Mouse (Mus musculus): ENCODE measurements at regions not wholly inside any gene's neighbourhood (a gene's known extent, or its start where the extent isn't known, plus 50 kb on each side); places are given as distances from the start of the nearest gene placed in this dataset.

DNA sequence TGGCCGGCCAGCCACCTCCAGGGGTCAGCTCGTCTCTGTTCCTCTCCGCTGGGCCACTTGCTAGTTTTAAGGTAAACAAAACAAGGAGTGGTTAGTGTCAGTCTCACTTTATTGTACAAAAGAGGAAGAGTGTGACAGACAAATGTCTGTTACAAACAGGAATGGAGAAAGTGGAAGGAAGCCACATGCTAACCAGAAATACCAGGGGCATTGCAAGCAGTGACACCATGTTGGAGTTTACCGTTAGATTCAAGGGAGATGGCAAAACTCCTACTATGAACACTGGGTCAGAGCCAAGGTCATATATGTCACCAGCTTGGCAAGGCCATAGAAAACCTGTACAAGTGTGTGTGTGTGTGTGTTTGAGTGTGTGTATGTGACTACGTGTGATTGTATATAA is 131.5 kb downstream of the 2410131K14Rik start:
- Histone ChIP-seq H3ac (ENCODE audit: control insufficient read depth, insufficient read length, low read depth) (no peak overlapping the region), H3K79me2 (ENCODE audit: control insufficient read depth, insufficient read depth) (no peaks in the 10 kb centered on the region), H3K79me3 (ENCODE audit: low read depth) (no peaks in the 10 kb centered on the region), H3K36me3 (ENCODE audit: control insufficient read depth, insufficient read depth) (no peaks in the 10 kb centered on the region), H3K4me3 (ENCODE audit: insufficient read depth, poor library complexity, severe bottlenecking) (no peak overlapping the region), H3K27me3 (ENCODE audit: control insufficient read depth, insufficient read depth, insufficient read length) (no peaks in the 10 kb centered on the region)
- TF ChIP-seq USF1 (IDR thresholded peaks at IDR 0.05; ENCODE audit: low read depth) (no peak), MYOG (IDR thresholded peaks at IDR 0.05; ENCODE audit: control insufficient read depth, extremely low read depth, insufficient read length) (no peak), MYOD1 (IDR thresholded peaks at IDR 0.05; ENCODE audit: control insufficient read depth, insufficient read length, low read depth) (no peak), CTCF (IDR thresholded peaks at IDR 0.05; ENCODE audit: control insufficient read depth, insufficient read depth, insufficient read length) (no peak), FOSL1 (IDR thresholded peaks at IDR 0.05; ENCODE audit: insufficient read depth, low read length, poor library complexity, severe bottlenecking) (no peak), CEBPB (IDR thresholded peaks at IDR 0.05; ENCODE audit: low read depth) (no peak), MAX (IDR thresholded peaks at IDR 0.05) (no peak)

DNA sequence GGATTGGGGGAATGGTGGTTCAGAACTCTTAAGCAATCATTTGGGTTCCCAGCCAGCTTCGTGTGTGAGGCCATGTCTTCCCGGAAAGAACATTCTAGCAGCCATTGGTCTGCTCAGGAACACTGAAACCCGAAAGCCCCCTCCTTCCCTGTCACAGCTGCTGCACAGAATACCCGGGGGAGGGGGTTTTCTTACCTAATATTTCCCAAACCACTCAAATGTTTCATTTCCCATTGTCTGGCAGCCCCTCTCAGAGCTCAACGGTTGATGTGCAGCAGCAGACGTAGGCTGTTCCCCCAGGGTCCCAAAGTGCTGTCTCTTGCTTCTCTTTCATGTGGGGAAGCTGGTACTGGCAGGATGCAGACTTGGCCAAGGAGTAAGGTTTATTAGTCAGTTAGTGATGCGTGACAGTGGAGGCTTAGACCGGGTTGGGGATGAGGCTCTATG is 132.4 kb downstream of the 2410131K14Rik start:
- TF ChIP-seq USF1 (IDR thresholded peaks at IDR 0.05; ENCODE audit: low read depth) (no peak), FOSL1 (IDR thresholded peaks at IDR 0.05; ENCODE audit: insufficient read depth, low read length, poor library complexity, severe bottlenecking) (no peak), CTCF (IDR thresholded peaks at IDR 0.05; ENCODE audit: control insufficient read depth, insufficient read depth, insufficient read length) (no peak), MYOG (IDR thresholded peaks at IDR 0.05; ENCODE audit: control insufficient read depth, extremely low read depth, insufficient read length) (no peak), MAX (IDR thresholded peaks at IDR 0.05) (no peak), CEBPB (IDR thresholded peaks at IDR 0.05; ENCODE audit: low read depth) (no peak), MYOD1 (IDR thresholded peaks at IDR 0.05; ENCODE audit: control insufficient read depth, insufficient read length, low read depth) (no peak)
- H3K27me3 ChIP-seq (ENCODE audit: control insufficient read depth, insufficient read depth, insufficient read length): no peaks in the 10 kb centered on the region
- H3K79me2 ChIP-seq (ENCODE audit: control insufficient read depth, insufficient read depth): no peaks in the 10 kb centered on the region
- H3K36me3 ChIP-seq (ENCODE audit: control insufficient read depth, insufficient read depth): no peaks in the 10 kb centered on the region
- no peak overlapping the region for H3ac ChIP-seq (ENCODE audit: control insufficient read depth, insufficient read length, low read depth)
- H3K79me3 ChIP-seq (ENCODE audit: low read depth): no peaks in the 10 kb centered on the region
- H3K4me3 ChIP-seq (ENCODE audit: insufficient read depth, poor library complexity, severe bottlenecking): no peak overlapping the region

DNA sequence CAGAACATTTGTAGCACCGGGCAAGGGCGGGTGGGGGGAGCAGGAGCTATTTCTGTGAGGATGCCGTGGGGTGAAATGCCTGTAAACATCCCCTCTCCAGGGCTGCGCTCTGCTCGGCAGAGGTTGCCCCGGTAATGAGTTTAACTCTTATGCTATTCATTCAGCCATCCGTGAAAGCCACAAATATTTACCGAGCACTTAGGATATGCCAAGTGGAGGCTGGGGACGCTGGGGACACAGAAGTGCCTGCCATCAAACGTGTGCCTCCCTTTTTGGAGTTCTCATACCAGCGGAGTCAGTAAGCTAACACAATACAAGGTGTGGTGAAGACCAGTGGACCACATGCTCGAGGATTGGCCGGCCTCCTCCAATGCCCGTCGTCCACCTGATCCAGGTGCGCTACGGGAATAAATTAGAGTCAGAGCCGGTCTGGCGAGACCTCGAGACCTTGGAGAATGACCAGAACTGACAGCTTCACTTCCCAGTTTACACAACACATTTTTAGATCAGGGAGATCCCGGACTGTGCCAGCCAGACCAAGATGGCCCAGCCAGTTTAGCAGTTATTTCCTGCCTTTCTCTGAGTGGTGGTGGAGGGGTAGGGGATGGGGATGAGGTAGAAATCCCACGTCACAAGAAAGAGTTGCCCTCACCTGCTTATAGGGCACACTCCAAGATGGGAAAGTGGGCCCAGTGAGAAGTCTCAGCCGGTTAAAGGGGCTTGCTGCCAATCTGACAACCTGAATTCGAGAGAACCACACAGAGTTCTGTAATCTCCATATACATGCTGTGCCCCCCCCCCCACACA is 134.4 kb downstream of the 2410131K14Rik start:
- H3K79me3 ChIP-seq (ENCODE audit: low read depth): no peaks in the 10 kb centered on the region

DNA sequence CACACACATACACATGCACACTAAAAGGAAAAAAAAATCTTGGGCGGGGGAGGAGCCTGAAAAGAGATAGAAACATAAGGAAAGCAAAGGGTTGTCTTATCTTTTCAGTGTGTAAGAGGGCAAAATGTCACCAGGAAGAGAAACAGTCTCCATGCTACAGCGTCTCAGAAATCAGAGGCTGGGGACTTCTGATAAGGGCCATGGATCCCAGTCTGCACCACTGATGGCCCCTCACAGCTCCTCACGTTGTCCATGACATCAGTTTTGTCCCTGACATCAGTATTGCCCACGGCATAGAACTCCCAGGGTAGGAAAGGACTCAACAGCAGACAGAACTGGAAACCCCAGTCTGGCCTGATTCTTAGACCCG is 135.0 kb downstream of the 2410131K14Rik start:
- no peak overlapping the region for H3ac ChIP-seq (ENCODE audit: control insufficient read depth, insufficient read length, low read depth)
- no peak for TF ChIP-seq CTCF (IDR thresholded peaks at IDR 0.05; ENCODE audit: control insufficient read depth, insufficient read depth, insufficient read length)
- TF ChIP-seq FOSL1 (IDR thresholded peaks at IDR 0.05; ENCODE audit: insufficient read depth, low read length, poor library complexity, severe bottlenecking): no peak
- no peak for TF ChIP-seq USF1 (IDR thresholded peaks at IDR 0.05; ENCODE audit: low read depth)
- TF ChIP-seq MAX (IDR thresholded peaks at IDR 0.05): no peak
- TF ChIP-seq MYOG (IDR thresholded peaks at IDR 0.05; ENCODE audit: control insufficient read depth, extremely low read depth, insufficient read length): no peak
- TF ChIP-seq CEBPB (IDR thresholded peaks at IDR 0.05; ENCODE audit: low read depth): no peak
- H3K36me3 ChIP-seq (ENCODE audit: control insufficient read depth, insufficient read depth): no peaks in the 10 kb centered on the region
- H3K27me3 ChIP-seq (ENCODE audit: control insufficient read depth, insufficient read depth, insufficient read length): no peaks in the 10 kb centered on the region
- no peaks in the 10 kb centered on the region for H3K79me2 ChIP-seq (ENCODE audit: control insufficient read depth, insufficient read depth)
- H3K79me3 ChIP-seq (ENCODE audit: low read depth): no peaks in the 10 kb centered on the region
- H3K4me3 ChIP-seq (ENCODE audit: insufficient read depth, poor library complexity, severe bottlenecking): no peak overlapping the region

More for the DNA sequence above, 134.4 kb downstream of the 2410131K14Rik start:
- no peak for TF ChIP-seq MYOD1 (IDR thresholded peaks at IDR 0.05; ENCODE audit: control insufficient read depth, insufficient read length, low read depth)
- no peak for TF ChIP-seq CTCF (IDR thresholded peaks at IDR 0.05; ENCODE audit: control insufficient read depth, insufficient read depth, insufficient read length)
- TF ChIP-seq FOSL1 (IDR thresholded peaks at IDR 0.05; ENCODE audit: insufficient read depth, low read length, poor library complexity, severe bottlenecking): no peak
- no peak for TF ChIP-seq CEBPB (IDR thresholded peaks at IDR 0.05; ENCODE audit: low read depth)
- no peak for TF ChIP-seq USF1 (IDR thresholded peaks at IDR 0.05; ENCODE audit: low read depth)
- TF ChIP-seq MAX (IDR thresholded peaks at IDR 0.05): no peak
- TF ChIP-seq MYOG (IDR thresholded peaks at IDR 0.05; ENCODE audit: control insufficient read depth, extremely low read depth, insufficient read length): no peak
- H3ac ChIP-seq (ENCODE audit: control insufficient read depth, insufficient read length, low read depth): no peak overlapping the region
- H3K36me3 ChIP-seq (ENCODE audit: control insufficient read depth, insufficient read depth): no peaks in the 10 kb centered on the region
- H3K27me3 ChIP-seq (ENCODE audit: control insufficient read depth, insufficient read depth, insufficient read length): no peaks in the 10 kb centered on the region
- no peaks in the 10 kb centered on the region for H3K79me2 ChIP-seq (ENCODE audit: control insufficient read depth, insufficient read depth)
- H3K4me3 ChIP-seq (ENCODE audit: insufficient read depth, poor library complexity, severe bottlenecking): no peak overlapping the region

DNA sequence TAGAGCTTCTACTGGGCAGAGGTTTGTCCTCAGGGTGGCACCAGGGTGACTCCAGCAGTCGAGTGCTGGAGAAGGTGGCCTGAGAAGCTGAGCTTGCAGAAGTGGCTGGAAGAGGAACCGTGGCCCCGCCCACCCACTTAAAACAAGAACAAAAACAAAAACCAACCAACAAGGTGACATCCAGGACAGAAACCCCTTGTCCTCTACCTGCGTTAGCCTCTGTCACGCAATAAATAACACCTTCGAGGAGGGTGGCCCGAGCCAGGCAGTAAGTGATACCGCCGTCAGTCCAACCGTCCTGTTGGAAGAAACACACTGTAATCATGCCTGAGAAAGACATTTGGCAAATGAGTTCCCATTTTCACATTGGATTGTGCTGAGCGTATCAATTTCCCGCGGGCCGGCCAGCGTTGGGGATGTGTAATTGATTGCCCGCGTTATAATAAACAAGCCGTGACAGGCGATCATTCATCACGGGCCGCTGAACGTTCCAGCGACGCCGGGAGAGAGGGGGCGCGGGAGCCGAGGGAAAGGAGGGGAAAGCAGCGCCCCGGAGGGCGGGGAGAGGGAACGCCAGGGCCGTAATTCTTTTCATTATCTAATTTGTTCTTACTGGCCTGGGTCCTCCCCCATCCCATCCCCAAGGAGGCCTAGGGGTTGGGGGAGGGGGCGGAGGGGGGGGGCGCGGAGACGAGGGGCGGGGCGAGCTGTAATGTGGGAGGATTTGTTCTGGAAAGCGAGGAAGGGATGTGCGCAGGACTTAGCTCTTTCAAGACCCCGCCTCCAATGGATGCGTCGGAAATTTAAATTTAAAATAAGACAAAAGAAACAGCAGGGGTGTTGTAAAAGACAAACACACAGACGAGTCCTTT is 135.6 kb downstream of the 2410131K14Rik start:
- H3K27me3 ChIP-seq (ENCODE audit: control insufficient read depth, insufficient read depth, insufficient read length): no peaks in the 10 kb centered on the region
- H3K4me3 ChIP-seq (ENCODE audit: insufficient read depth, poor library complexity, severe bottlenecking): peak overlapping the region; percentile 31
- TF ChIP-seq MYOG (IDR thresholded peaks at IDR 0.05; ENCODE audit: control insufficient read depth, extremely low read depth, insufficient read length) (no peak), MAX (IDR thresholded peaks at IDR 0.05) (no peak), FOSL1 (IDR thresholded peaks at IDR 0.05; ENCODE audit: insufficient read depth, low read length, poor library complexity, severe bottlenecking) (no peak), CEBPB (IDR thresholded peaks at IDR 0.05; ENCODE audit: low read depth) (no peak), CTCF (IDR thresholded peaks at IDR 0.05; ENCODE audit: control insufficient read depth, insufficient read depth, insufficient read length) (no peak), MYOD1 (IDR thresholded peaks at IDR 0.05; ENCODE audit: control insufficient read depth, insufficient read length, low read depth) (no peak), USF1 (IDR thresholded peaks at IDR 0.05; ENCODE audit: low read depth) (no peak)
- peak overlapping the region; percentile 3 for H3ac ChIP-seq (ENCODE audit: control insufficient read depth, insufficient read length, low read depth)
- H3K36me3 ChIP-seq (ENCODE audit: control insufficient read depth, insufficient read depth): no peaks in the 10 kb centered on the region
- H3K79me3 ChIP-seq (ENCODE audit: low read depth): no peaks in the 10 kb centered on the region
- no peaks in the 10 kb centered on the region for H3K79me2 ChIP-seq (ENCODE audit: control insufficient read depth, insufficient read depth)

All from C2C12 (cell line).